Mouse (Mus musculus) lung, postnatal 36 days (tissue): ENCODE measurements around the gene Herc6.
A peak's percentile ranks its signal among the peaks of the same experiment; 100 is the strongest.
"Not testable (repeated sequence)": the region's sequence is repeated elsewhere in the genome, so short reads cannot be mapped to it uniquely, and the experiment has no call there.

Experiments used
- DNase-seq: peaks from one replicate; pipeline ENCODE4 v3.0.0; 2022; ENCODE audit warnings: mixed read lengths

Herc6 gene

GRCm38 (mm10) chr6:57580881-57581548 lies at the start of gene Herc6:
Herc6 (plus strand) TSS chr6:57581000.
- DNase-seq: peak; percentile 92

GRCm38 (mm10) chr6:57531011-57531410 lies 49.8 kb upstream of the Herc6 start:
- DNase-seq: no peak

- DNase-seq: no peak
These were observed 49.4 kb upstream of the Herc6 start for GRCm38 (mm10) chr6:57531441-57531840.

DNA sequence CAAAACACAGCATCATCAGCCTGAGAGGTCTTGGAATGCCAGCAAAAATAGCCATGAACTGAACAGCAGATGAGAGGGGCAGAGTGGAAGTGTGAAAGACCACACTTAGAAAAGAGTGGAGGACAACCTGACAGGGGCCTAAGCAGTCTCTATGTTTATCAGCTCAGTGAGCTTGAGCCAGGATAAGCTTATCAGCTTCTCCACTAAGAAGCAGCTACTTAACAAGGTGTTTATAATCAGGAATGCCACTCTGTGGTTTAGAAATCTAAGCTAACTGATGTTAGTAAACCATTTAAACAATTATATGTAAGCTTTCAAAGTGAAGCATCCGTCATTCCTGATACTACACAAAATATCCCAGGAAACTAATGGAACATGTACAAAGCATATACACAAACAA lies 48.8 kb upstream of the Herc6 start:
- DNase-seq: no peak

DNA sequence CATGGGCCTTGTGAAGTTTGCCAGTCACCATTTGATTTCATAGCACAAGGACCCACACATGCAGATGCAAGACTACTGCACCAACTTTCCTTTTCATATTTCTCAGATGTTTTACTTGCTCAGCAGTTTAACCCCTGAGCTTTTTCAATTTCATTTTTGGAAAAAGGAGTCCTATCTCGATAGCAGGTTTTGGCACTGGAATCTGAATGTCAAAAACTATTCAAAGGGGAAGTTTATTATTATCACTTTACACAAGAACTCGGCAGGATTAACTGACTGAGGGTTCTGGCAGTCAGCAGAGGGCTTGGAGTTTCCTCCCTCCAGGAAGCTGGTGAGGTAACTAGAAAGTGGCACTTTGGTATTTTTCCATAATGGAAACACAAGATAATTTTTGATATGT lies 47.4 kb upstream of the Herc6 start:
- DNase-seq: no peak

- DNase-seq: peak; percentile 33
These were observed 46.6 kb upstream of the Herc6 start for GRCm38 (mm10) chr6:57534231-57534610.

DNA sequence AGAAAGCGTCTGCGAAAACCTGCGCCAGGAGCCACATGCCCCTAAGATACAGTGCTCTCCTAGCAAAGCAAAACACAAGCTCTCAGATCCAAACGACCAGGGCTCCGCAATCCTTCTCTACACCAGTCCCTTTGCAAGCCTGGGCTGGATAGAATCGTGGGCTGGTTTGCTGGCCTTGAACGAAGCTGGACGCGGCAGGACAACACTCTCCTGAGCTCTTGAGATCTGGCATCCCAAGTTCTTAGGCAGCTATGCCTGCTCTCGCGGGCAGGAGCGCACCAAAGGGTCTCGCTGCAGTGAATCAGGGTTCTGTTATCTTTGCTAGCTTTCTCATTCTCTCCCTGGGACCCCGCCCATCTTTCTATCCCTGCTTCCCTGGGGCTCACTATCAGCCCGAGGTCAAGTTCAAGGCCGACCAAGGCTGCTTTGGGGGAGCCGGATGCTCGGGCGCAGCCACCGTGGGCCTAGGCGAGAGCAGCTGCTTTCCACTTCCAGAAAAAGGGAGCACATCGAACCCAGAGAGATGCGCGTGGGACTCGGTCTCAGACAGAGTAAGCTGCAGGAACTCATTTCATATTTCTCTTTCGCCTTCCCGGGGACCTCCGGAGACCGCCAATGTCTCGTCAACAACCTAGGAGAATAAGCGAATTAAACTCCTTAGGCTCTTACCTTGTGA lies 46.1 kb upstream of the Herc6 start:
- peak; percentile 46 for DNase-seq

DNA sequence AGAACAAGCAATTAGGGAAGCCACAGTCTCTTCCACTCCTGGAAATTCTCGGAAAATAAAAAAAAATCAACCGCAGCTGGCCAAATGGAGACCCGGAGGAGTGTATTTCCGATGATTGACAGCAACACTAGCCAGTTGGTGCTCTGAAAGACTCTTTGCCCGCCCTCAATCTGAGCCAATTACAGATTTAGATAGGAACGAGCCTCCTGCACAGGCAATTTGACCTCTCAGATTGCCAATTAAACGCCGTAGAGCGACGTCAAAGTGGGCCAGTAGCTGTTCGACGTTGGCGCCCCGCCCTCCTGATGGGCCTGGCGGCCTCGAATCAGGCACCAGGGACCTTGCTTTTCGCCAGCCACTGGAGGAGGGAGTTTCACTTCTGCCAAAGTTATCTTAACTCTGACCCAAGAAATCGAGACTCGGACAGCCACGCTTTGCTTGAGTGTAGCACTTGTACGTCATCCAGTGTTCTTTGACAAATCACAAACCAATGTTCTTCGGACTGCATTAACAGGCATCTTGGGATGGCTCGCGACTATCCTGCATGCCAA lies 45.3 kb upstream of the Herc6 start, which contains the start of gene Ppm1k:
Gene Ppm1k (minus strand): TSS at position 83 of the 551 bp plus-strand sequence.
- peak; percentile 100 for DNase-seq

GRCm38 (mm10) chr6:57535971-57536669 lies 44.7 kb upstream of the Herc6 start:
- DNase-seq: peak; percentile 10

- no peak for DNase-seq
These were observed 42.9 kb upstream of the Herc6 start for GRCm38 (mm10) chr6:57537887-57538286.

- peak; percentile 10 for DNase-seq
These were observed 39.8 kb upstream of the Herc6 start for GRCm38 (mm10) chr6:57540950-57541498.

- DNase-seq: no peak
These were observed 39.0 kb upstream of the Herc6 start for GRCm38 (mm10) chr6:57541737-57542335.

GRCm38 (mm10) chr6:57543591-57543990 lies 37.2 kb upstream of the Herc6 start:
- not testable (repeated sequence) for DNase-seq

DNA sequence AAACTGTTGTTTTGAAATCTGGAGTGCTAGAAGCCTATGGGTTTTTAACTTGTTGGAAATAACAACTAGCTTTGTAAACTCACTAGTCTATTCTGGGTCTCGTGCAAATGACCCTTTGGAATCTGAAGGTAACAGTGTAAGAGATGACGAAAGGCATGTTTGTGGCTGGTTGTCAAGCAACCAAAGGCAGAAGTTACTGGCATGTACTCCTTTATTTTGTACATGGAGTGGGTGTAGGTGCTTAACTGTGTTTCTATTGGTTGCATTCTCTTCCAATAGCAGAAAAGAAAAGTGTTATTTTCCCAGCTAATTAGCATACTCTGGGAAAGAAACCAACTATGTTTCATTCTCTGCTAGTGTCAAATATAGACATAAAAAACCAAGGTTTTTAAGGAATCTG lies 35.9 kb upstream of the Herc6 start:
- peak; percentile 62 for DNase-seq

GRCm38 (mm10) chr6:57551211-57551796 lies 29.5 kb upstream of the Herc6 start:
- DNase-seq: no peak

DNA sequence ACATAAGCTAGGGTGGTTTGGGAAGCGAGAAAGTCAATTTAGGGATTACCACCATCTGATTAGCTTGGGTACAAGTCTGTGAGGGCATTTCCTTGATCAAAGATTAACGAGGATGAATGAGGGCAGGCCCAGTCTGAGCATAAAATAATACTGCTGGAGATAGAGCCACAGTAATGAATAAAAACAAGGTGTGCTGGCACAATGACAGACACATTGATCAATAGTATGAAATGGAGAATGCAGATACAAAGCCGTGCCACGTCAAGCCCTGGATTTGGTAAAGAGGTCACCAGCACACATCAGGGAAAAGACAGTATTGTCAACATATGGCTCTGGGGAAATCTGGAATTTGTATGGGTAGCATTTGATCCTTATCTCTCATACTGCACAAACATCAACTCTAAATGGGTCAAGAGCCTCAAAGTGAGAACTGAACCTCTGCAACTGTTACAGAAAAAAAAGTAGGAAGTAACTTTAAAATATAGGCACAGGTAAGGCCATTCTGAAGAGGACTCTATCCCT lies 22.9 kb upstream of the Herc6 start:
- no peak for DNase-seq

DNA sequence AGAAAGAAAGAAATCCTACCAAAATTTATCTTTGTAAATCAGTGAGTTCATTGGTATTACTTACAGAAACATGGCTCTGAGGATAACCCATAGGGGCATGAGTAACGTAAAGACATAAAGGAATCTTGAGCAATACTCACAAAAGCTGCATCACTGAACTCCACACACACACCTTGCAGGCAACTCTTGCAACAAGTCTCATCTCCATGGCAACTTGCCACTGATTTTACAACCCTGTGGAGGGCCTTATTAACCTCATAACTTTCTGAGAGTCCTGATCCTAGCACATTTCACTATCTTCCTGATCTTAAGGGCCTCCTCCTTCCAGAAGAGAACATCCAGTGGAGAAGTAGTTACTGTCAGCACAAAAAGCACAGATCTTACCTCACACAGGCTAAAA lies 17.3 kb upstream of the Herc6 start:
- DNase-seq: no peak

- DNase-seq: no peak
These were observed 15.3 kb upstream of the Herc6 start for GRCm38 (mm10) chr6:57565452-57565851.

DNA sequence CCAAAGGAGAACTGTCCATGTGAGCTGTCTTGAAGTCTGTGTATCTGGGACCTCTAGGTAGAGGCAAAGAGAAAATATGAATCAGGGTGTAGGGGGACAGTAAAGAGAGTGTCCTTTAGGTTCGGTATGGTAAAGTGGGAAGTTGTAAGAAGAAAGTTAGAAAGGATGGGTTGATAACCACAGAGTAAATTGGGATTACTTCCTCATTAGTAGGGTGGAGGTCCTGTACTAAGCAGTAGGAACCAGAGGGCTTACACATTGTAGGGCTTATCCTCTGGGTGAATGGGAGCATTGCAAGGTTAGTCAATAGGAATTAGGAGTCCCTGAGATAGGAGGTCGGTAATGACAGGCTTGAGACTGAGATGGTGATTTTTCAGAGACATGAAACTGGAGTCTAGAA lies 13.2 kb upstream of the Herc6 start:
- DNase-seq: no peak

DNA sequence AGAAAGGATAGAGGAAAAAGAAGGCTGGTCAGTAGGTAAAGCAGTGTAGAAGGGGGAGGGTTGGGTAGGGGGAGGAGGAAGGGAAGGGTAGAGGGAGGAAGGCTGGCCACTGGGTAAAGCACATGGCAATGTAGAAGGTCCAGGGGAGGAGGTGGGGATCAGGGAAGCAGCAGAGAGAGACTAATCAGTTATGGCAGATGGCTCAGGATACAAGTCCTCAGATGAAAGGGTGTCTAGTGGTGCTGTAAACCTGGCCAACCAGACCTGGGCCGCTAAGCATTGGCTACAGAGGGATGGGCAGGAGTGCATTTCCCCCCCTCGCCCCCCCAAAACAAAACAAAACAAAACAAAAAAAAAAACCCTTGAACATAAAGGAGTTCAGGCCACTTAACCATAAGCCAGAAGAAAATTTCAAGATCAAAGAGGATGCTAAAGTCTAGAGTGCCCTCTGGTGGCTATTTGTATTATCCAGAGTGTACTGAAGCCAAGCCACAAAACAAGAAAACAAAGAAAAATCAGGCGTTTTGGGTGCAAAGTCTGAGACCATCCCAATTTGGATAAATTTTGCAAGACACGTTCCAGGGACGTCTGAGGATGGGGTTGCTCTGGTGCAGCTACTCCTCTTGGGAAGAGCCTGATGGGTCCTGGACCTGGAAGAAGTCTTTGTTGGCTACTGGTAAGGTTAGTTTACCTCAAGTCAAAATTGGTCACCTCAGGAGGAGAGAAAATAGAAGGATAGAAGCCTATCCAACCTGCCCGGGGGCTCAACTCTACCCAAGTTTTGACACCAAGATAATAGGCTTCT lies 10.4 kb upstream of the Herc6 start:
- DNase-seq: peak; percentile 81

GRCm38 (mm10) chr6:57571587-57571986 lies 9.2 kb upstream of the Herc6 start:
- no peak for DNase-seq
